ENCODE assay signal across 21 mouse cellular contexts in the genomic region with DNA sequence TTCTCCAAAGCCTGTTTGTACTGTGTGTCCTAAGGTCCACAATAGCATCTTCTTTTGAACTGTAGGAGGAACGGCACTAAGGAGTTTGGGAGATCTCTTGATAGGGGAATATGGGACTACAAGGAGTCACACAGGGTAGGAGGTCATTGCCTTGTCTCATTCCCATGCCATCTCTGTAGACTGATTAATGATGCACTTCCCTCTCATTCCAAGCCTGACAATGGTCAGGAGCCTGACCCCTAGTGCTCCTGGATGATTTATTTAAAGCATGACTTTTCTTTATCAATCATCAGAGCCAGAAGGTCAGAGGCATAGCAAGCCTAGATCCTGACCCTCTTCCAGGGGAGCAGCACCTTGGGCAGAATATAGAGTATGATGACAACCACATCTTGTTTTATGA. TPM values are rescaled to one million over a fixed set of nuclear protein-coding genes. Genes with fewer than 3 reads are reported as not detected.
A peak's percentile ranks its signal among the peaks of the same experiment; 100 is the strongest.
DNase-seq lines count a peak whose midpoint lies in the region; ATAC-seq and TF ChIP-seq lines count a peak whose summit lies in the region.
"Had no signal": no experiment of that assay in that cellular context is flagged by ENCODE, and none has a peak within 500 bp of the region (broad histone marks: within the 10 kb centered on the region; RNA-seq: fewer than 3 reads in every experiment).

No protein-coding gene starts in this region.

- WGBS in lung, postnatal 0 days: 23% methylated on average over 1 of the region's 1 CpGs

- H3K4me1 ChIP-seq in lung, postnatal 0 days (ENCODE audit: insufficient read depth, low read depth, low read length): no peaks in the 10 kb centered on the region
- H3K4me1 ChIP-seq: embryonic facial prominence, embryonic 13.5 days; forebrain, embryonic 12.5 days; hindbrain, embryonic 10.5 days had no signal

- no peak overlapping the region for H3K9ac ChIP-seq in lung, postnatal 0 days (replicated peaks; ENCODE audit: low read depth)
- H3K9ac ChIP-seq: embryonic facial prominence, embryonic 13.5 days; forebrain, embryonic 12.5 days; forebrain, postnatal 0 days had no signal

- TF ChIP-seq EP300 in lung, postnatal 0 days (IDR thresholded peaks at IDR 0.05): no peak

- H3K4me3 ChIP-seq in lung, postnatal 0 days (ENCODE audit: low read depth, low read length): no peak overlapping the region
- H3K4me3 ChIP-seq: embryonic facial prominence, embryonic 13.5 days; forebrain, embryonic 12.5 days; heart, adult 2 months; hindbrain, embryonic 10.5 days had no signal

- DNase-seq in kidney, adult 18-20 months: peak; percentile 6
- DNase-seq in kidney, postnatal 10 days: no peak
- DNase-seq in lung, postnatal 0 days (ENCODE audit: low spot score): no peak
- DNase-seq in lung, postnatal 14 days: no peak
- DNase-seq in kidney, postnatal 25 days: peak; percentile 5 to 31
- no peak for DNase-seq in testis, postnatal 10 days (ENCODE audit: low spot score)
- DNase-seq: adrenal gland, adult 2 months; adrenal gland, postnatal 25 days; cerebellum, adult 18-20 months; cerebellum, adult 9-11 months; cerebellum, postnatal 36 days; forebrain, postnatal 0 days; gastrocnemius, postnatal 14 days; heart, adult 2 months had no signal

- no peak overlapping the region for H3K4me2 ChIP-seq in lung, postnatal 0 days (replicated peaks; ENCODE audit: low read depth, low read length)
- H3K4me2 ChIP-seq: embryonic facial prominence, embryonic 13.5 days; forebrain, embryonic 12.5 days; heart, embryonic 11.5 days had no signal

- H3K36me3 ChIP-seq in lung, postnatal 0 days (ENCODE audit: insufficient read depth, low read length): no peaks in the 10 kb centered on the region
- H3K36me3 ChIP-seq: embryonic facial prominence, embryonic 13.5 days; forebrain, embryonic 12.5 days; hindbrain, embryonic 10.5 days had no signal

- no peaks in the 10 kb centered on the region for H3K27me3 ChIP-seq in lung, postnatal 0 days (replicated peaks; ENCODE audit: insufficient read depth, low read length)
- H3K27me3 ChIP-seq: embryonic facial prominence, embryonic 13.5 days; forebrain, embryonic 12.5 days had no signal

- 0 out of 2 replicates have a peak, but pooled peaks have one; percentile 23 for ATAC-seq in lung, postnatal 0 days
- ATAC-seq: forebrain, postnatal 0 days; hindbrain, embryonic 16.5 days had no signal

- no peaks in the 10 kb centered on the region for H3K9me3 ChIP-seq in lung, postnatal 0 days (ENCODE audit: low read length)
- H3K9me3 ChIP-seq: embryonic facial prominence, embryonic 13.5 days; forebrain, embryonic 12.5 days; hindbrain, embryonic 10.5 days had no signal

- no peak for TF ChIP-seq CTCF in lung, postnatal 0 days (IDR thresholded peaks at IDR 0.05)

- H3K27ac ChIP-seq in lung, postnatal 0 days (ENCODE audit: low read length): no peak overlapping the region
- H3K27ac ChIP-seq: embryonic facial prominence, embryonic 13.5 days; forebrain, embryonic 12.5 days; heart, adult 2 months; hindbrain, embryonic 10.5 days had no signal

RNA-seq across cellular contexts. Expression of gene Gng11, which starts 18.9 kb away (rescaled TPM):
- polyA plus RNA-seq in lung, postnatal 0 days (2015; fragmentation: Nextera tagmentation; extraction: Ambion mirVana): 224 and 242 TPM in 2 replicates

RNA-seq across cellular contexts. Expression of gene Gngt1, which starts 29.1 kb away (rescaled TPM):
- polyA plus RNA-seq in lung, postnatal 0 days (2015; fragmentation: Nextera tagmentation; extraction: Ambion mirVana): not detected in 2 replicates
- polyA plus RNA-seq: adrenal gland, adult 2 months; forebrain, embryonic 12.5 days; forebrain, postnatal 0 days; gonadal fat pad, adult 2 months; heart, adult 2 months; heart, embryonic 11.5 days; heart, embryonic 16.5 days; hindbrain, embryonic 10.5 days; hindbrain, embryonic 16.5 days had no signal

RNA-seq across cellular contexts. Expression of gene Tfpi2, which starts 33.9 kb away (rescaled TPM):
- 6.9 and 7.0 TPM in 2 replicates for polyA plus RNA-seq in lung, postnatal 0 days (2015; fragmentation: Nextera tagmentation; extraction: Ambion mirVana)

Comparison
In these comparisons a context has a peak if more than half of its experiments do, and no peak if none do; other contexts are left out.
1. DNase-seq: peak in kidney, adult 18-20 months (single experiment) and kidney, postnatal 25 days (2 of 2); none in kidney, postnatal 10 days (single experiment), lung, postnatal 0 days (single experiment), lung, postnatal 14 days (single experiment) and testis, postnatal 10 days (single experiment).